Mouse (Mus musculus) heart, embryonic 14.5 days (tissue): ENCODE measurements around the gene Rfpl4. TPM values are rescaled to one million over a fixed set of nuclear protein-coding genes. Genes with fewer than 3 reads are reported as not detected.

ENCODE experiments used
- ATAC-seq: fragments of 200-750 bp; cut with Nextera tagmentation; 2 replicates; pipeline ENCODE4 v1.8.0; 2017; ENCODE audit warnings: low read depth, moderate TSS enrichment; ENCODE audit not compliant: insufficient number of reproducible peaks, insufficient read depth, low FRiP score
- H3K27ac ChIP-seq, 2 experiments: fragments of 200-500 bp in 1 of 2; fragments of 300-500 bp in 1 of 2; sonication (generic) in 1 of 2; replicated peaks in 1 of 2; 2 replicates each; pipeline ENCODE4 v1.5.1; 2012 to 2014; ENCODE audit warnings: low read depth in 2 of 2, low read length in 2 of 2, control low read depth in 1 of 2, mild to moderate bottlenecking in 1 of 2, mixed read lengths in 1 of 2; ENCODE audit not compliant: control insufficient read depth in 1 of 2, insufficient read depth in 1 of 2
- H3K27me3 ChIP-seq: fragments of 300-500 bp; sonication (generic); 2 replicates; pipeline ENCODE4 v1.6.1; 2014; ENCODE audit warnings: mild to moderate bottlenecking, low read length, control low read depth; ENCODE audit not compliant: control insufficient read depth, insufficient read depth
- H3K36me3 ChIP-seq: fragments of 300-500 bp; sonication (generic); 2 replicates; pipeline ENCODE4 v1.6.1; 2014; ENCODE audit warnings: mild to moderate bottlenecking, control low read depth, low read length, mixed read lengths; ENCODE audit not compliant: control insufficient read depth, insufficient read depth
- H3K4me1 ChIP-seq, 2 experiments: fragments of 200-500 bp in 1 of 2; fragments of 300-500 bp in 1 of 2; sonication (generic) in 1 of 2; 2 replicates each; pipeline ENCODE4 v1.6.1; 2012 to 2014; ENCODE audit warnings: low read length in 2 of 2, control low read depth in 1 of 2, mixed read lengths in 1 of 2; ENCODE audit not compliant: control insufficient read depth in 2 of 2, insufficient read depth in 2 of 2
- H3K4me2 ChIP-seq: fragments of 300-500 bp; sonication (generic); 2 replicates; pipeline ENCODE4 v1.6.1; 2014; ENCODE audit warnings: mild to moderate bottlenecking, low read length
- H3K4me3 ChIP-seq, 2 experiments: fragments of 200-500 bp in 1 of 2; fragments of 300-500 bp in 1 of 2; sonication (generic) in 1 of 2; 2 replicates each; pipeline ENCODE4 v1.5.1; 2012 to 2014; ENCODE audit warnings: low read length in 2 of 2, mild to moderate bottlenecking in 2 of 2, control low read depth in 1 of 2, low read depth in 1 of 2, moderate library complexity in 1 of 2; ENCODE audit not compliant: control insufficient read depth in 1 of 2, insufficient read depth in 1 of 2
- H3K9ac ChIP-seq: fragments of 300-500 bp; sonication (generic); 2 replicates; pipeline ENCODE4 v1.6.1; 2014; ENCODE audit warnings: mild to moderate bottlenecking, low read length
- H3K9me3 ChIP-seq: fragments of 300-500 bp; sonication (generic); 2 replicates; pipeline ENCODE4 v1.6.1; 2016; ENCODE audit warnings: low read length, control low read depth; ENCODE audit not compliant: control insufficient read depth
- WGBS: fragments of 180-500 bp; shearing (Covaris S2); extraction: QIAGEN DNeasy Blood & Tissue Kit; methylation state at CpG from one replicate; pipeline ENCODE4 v1.1.7; 2014; 5-methylcytosine and 5-hydroxymethylcytosine counted together
- polyA plus RNA-seq: library from polyadenylated mRNA; unstranded; fragments of >200 nt; fragmentation: Nextera tagmentation; extraction: Ambion mirVana; gene quantifications from 2 replicates; pipeline ENCODE4 v1.2.1, GENCODE M21; 2014

The Rfpl4 gene
- polyA plus RNA-seq, 1 experiment from 2014 or later, result not detected

DNA sequence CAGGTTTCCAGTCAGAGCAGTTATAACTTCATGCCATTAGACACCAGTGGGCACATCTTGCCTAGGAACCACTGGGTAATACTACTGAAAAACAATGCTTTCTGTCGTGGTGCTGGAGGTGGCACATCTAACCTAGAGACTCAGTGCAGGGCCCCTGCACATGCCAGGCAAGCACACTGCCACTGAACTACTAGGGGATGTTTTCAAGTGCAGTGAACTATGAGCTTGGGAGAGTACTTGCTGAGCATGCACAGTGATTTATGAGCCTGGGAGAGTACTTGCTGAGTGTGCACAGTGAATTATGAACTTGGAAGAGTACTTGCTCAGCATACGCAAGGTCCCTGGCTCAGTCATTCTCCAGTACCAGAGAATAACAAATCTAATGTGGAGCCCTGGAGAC is 14.2 kb downstream of the Rfpl4 start:
- Histone ChIP-seq H3K36me3 (peaks cover 15% of the 10 kb centered on the region), H3K9me3 (no peaks in the 10 kb centered on the region), H3K9ac (no peak overlapping the region), H3K4me2 (no peak overlapping the region), H3K4me3 (no peak overlapping the region), H3K27me3 (no peaks in the 10 kb centered on the region), H3K4me1 (no peaks in the 10 kb centered on the region; a peak in 1 of 4 replicates), H3K27ac (no peak overlapping the region)
- ATAC-seq, result no peak
- WGBS, result 87% methylated on average over 2 of the region's 2 CpGs

DNA sequence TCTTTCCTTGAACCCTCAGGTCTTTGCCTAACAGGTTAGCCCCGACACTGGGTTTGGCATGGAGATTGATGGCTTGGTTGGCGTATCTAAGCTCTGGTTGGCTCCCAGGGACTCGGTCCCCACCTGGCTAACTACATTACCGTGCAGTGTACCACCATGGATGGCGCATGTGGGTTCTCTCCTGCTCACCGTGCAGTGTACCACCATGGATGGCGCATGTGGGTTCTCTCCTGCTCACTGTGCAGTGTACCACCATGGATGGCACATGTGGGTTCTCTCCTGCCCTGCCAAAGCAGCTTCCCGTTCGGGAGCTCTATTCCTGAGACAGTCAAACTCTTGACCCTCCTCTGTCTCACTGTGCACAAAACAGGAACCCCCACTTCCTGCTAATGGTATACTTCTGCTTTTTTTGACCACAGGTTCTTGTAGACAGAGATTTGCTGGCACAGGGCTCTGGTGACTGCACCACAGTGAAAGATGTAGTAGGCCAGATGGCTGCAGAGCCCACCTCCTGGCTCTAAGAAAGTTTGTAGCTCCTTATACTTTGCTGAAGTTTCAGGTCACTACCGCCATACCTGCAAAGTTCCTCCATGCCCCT is 15.6 kb downstream of the Rfpl4 start:
- H3K36me3 ChIP-seq, result peaks cover 29% of the 10 kb centered on the region
- H3K9ac ChIP-seq, result no peak overlapping the region
- ATAC-seq, result no peak
- WGBS, result 84% methylated on average over 10 of the region's 10 CpGs
- H3K27ac ChIP-seq, result no peak overlapping the region
- H3K27me3 ChIP-seq, result no peaks in the 10 kb centered on the region
- H3K9me3 ChIP-seq, result no peaks in the 10 kb centered on the region
- H3K4me1 ChIP-seq, result no peaks in the 10 kb centered on the region; a peak in 1 of 4 replicates
- H3K4me2 ChIP-seq, result no peak overlapping the region
- H3K4me3 ChIP-seq, result no peak overlapping the region

DNA sequence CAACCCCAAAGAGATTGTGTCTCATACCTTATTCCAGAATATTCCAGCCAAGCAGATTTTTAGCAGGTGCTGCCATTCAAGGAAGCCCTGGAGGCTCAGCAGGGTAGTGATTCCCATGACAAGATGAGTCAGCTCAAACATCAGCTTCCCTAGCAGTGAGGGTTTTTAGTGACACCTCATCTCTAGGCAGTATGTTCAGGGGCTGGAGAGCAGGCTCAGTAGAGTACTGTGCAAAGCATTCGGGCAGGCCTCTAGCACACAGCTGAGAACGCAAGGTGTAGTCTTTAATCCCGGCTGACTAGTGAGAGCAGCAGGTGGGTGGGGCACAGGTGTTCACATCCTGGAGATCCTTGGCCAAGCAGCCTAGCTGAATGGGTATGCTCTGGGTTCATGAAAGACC is 17.0 kb downstream of the Rfpl4 start:
- no peaks in the 10 kb centered on the region for H3K9me3 ChIP-seq
- no peaks in the 10 kb centered on the region for H3K27me3 ChIP-seq
- peaks cover 43% of the 10 kb centered on the region for H3K36me3 ChIP-seq
- no peak overlapping the region for H3K4me3 ChIP-seq
- no peak overlapping the region for H3K9ac ChIP-seq
- 82% methylated on average over 3 of the region's 3 CpGs for WGBS
- ATAC-seq, result no peak
- no peak overlapping the region for H3K4me2 ChIP-seq
- no peaks in the 10 kb centered on the region; a peak in 1 of 4 replicates for H3K4me1 ChIP-seq
- no peak overlapping the region for H3K27ac ChIP-seq

DNA sequence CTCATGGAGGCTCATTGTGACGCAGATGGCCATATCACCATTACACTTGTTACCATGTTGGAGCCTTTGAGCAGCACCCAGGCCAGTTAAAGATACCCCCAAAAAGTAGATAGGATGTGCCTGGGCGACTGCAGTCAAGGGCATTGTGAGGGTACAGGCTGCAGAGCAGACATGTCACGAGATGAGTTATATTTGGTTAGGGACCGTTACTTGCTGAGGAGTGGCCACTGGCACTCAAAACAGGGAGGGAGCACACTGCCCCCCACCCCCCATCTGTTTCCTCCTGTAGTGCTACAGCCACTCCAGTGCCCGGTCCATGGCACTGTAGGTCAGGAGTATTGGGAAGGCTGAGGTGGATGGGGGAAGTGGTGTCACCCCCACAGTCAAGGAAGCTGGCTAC is 18.0 kb downstream of the Rfpl4 start:
- ATAC-seq, result no peak
- Histone ChIP-seq H3K36me3 (peaks cover 53% of the 10 kb centered on the region), H3K4me1 (no peaks in the 10 kb centered on the region; a peak in 1 of 4 replicates), H3K9ac (no peak overlapping the region), H3K4me3 (no peak overlapping the region), H3K9me3 (no peaks in the 10 kb centered on the region), H3K4me2 (no peak overlapping the region), H3K27ac (no peak overlapping the region), H3K27me3 (no peaks in the 10 kb centered on the region)
- 78% methylated on average over 5 of the region's 5 CpGs for WGBS

DNA sequence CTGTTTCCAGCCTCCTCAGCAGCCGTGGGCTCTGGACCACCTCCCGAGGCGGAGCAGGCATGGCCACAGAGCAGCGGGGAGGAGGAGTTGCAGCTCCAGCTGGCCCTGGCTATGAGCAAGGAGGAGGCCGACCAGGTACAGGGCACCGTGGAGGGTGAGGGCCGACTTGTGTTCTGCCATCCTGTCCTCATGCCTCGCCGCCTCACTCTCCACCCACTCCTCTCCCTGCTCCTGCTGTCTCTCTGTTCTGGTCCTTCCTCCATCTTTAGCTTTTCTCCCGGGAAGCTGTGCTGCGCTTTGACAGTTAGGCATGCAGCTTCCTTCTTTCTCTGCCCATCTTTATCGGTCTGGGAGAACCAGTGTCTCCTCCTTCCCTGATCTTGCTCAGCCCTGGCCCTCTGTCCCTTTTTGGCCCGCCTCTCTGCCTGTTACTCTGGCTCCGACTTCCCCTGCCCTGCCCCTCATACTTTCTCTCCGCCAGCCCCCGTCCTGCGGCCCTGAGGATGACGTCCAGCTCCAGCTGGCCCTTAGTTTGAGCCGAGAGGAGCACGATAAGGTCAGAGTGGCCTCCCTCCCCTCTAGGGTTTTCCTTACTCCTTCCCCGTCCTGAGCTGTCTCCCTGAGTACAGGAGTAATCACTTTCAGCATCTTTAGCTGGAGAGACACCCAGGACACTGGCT is 23.8 kb downstream of the Rfpl4 start:
- Histone ChIP-seq H3K27me3 (no peaks in the 10 kb centered on the region), H3K27ac (no peak overlapping the region), H3K9me3 (no peaks in the 10 kb centered on the region), H3K4me2 (no peak overlapping the region), H3K4me3 (no peak overlapping the region), H3K36me3 (peaks cover 99% of the 10 kb centered on the region), H3K9ac (no peak overlapping the region), H3K4me1 (no peaks in the 10 kb centered on the region)
- no peak for ATAC-seq
- WGBS, result 80% methylated on average over 20 of the region's 21 CpGs

DNA sequence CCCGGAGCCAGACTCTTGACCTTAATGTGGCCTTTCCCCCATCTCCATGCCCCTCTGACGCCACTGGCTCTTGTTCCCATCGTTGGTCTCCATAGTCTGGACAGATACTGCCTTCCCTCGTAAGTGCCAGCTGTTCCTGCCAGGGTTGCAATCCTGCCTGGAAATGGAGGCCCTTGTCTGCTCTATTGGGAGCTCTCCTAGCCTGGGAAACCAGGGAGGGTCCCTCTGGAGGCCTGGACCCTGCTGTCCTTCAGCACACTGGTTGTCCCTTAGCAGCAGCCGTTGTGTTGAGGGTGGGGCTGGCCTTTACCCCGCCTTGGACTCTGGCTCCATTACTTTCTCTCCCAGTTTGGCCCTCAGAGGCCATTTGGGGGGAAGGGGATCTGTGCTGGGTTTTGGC is 24.4 kb downstream of the Rfpl4 start:
- 84% methylated on average over 6 of the region's 6 CpGs for WGBS
- Histone ChIP-seq H3K4me2 (no peak overlapping the region), H3K27ac (no peak overlapping the region), H3K36me3 (peaks cover 98% of the 10 kb centered on the region), H3K9ac (no peak overlapping the region), H3K27me3 (no peaks in the 10 kb centered on the region), H3K4me3 (no peak overlapping the region), H3K9me3 (no peaks in the 10 kb centered on the region), H3K4me1 (no peaks in the 10 kb centered on the region)
- no peak for ATAC-seq

DNA sequence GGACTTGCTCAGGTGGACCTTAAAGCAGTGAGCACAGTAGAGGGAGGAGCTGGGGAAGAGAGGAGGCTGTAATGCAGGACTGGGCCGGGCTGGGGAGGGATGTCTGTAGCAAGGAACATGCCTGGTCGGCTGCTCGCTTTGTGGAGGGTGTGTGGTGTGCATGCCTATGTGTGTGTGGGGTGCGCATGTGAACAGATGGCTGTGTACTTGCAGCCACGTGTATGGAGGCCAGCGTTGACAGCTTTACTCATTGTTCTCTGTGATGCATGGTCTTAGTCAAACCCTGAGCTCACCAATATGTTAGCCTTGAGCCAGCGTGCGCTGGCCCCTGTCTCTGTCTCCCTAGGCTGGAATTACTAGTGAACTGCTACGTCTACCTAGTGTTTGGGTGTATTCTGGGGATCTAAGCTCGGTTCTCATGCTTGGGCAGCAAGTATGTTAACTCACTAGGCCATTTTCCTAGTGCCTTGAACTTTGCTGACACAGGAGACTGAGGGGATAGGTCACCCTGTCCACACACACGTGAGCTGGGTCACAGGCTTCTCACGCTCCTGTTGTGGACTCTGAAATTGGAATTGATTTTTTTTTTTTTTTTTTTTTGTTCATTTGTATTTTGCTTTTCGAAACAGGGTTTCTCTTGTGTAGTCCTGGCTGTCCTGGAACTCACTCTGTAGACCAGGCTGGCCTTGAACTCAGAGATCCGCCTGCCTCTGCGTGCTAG is 25.6 kb downstream of the Rfpl4 start:
- H3K4me2 ChIP-seq, result no peak overlapping the region
- ATAC-seq, result no peak
- peaks cover 96% of the 10 kb centered on the region for H3K36me3 ChIP-seq
- no peaks in the 10 kb centered on the region for H3K9me3 ChIP-seq
- H3K4me3 ChIP-seq, result no peak overlapping the region
- H3K4me1 ChIP-seq, result no peaks in the 10 kb centered on the region; a peak in 1 of 4 replicates
- H3K9ac ChIP-seq, result no peak overlapping the region
- WGBS, result 86% methylated on average over 15 of the region's 15 CpGs
- H3K27me3 ChIP-seq, result no peaks in the 10 kb centered on the region
- no peak overlapping the region for H3K27ac ChIP-seq
